Mouse (Mus musculus) neural tube, embryonic 13.5 days (tissue): ENCODE measurements around the gene Ptprn2. TPM values are rescaled to one million over a fixed set of nuclear protein-coding genes. Genes with fewer than 3 reads are reported as not detected.

ENCODE experiments used
- ATAC-seq: fragments of 200-750 bp; cut with Nextera tagmentation; 2 replicates; pipeline ENCODE4 v1.8.0; 2017; ENCODE audit warnings: low read depth, mild to moderate bottlenecking, moderate TSS enrichment, moderate library complexity
- H3K27ac ChIP-seq: fragments of 300-500 bp; sonication (generic); replicated peaks from 2 replicates; pipeline ENCODE4 v1.5.1; 2015; ENCODE audit warnings: moderate library complexity, mild to moderate bottlenecking, inconsistent platforms
- H3K27me3 ChIP-seq: fragments of 300-500 bp; sonication (generic); 2 replicates; pipeline ENCODE4 v1.6.1; 2015; ENCODE audit warnings: mild to moderate bottlenecking, inconsistent platforms
- H3K36me3 ChIP-seq: fragments of 300-500 bp; sonication (generic); 2 replicates; pipeline ENCODE4 v1.6.1; 2015; ENCODE audit warnings: mild to moderate bottlenecking, inconsistent platforms
- H3K4me1 ChIP-seq: fragments of 300-500 bp; sonication (generic); replicated peaks from 2 replicates; pipeline ENCODE4 v1.6.1; 2015; ENCODE audit warnings: inconsistent platforms
- H3K4me2 ChIP-seq: fragments of 300-500 bp; sonication (generic); 2 replicates; pipeline ENCODE4 v1.6.1; 2015; ENCODE audit warnings: inconsistent platforms, mild to moderate bottlenecking, moderate library complexity
- H3K4me3 ChIP-seq: fragments of 300-500 bp; sonication (generic); 2 replicates; pipeline ENCODE4 v1.5.1; 2015; ENCODE audit warnings: mild to moderate bottlenecking, inconsistent platforms
- H3K9ac ChIP-seq: fragments of 300-500 bp; sonication (generic); 2 replicates; pipeline ENCODE4 v1.6.1; 2015; ENCODE audit warnings: moderate library complexity, mild to moderate bottlenecking, inconsistent platforms
- H3K9me3 ChIP-seq: fragments of 300-500 bp; sonication (generic); 2 replicates; pipeline ENCODE4 v1.6.1; 2016; ENCODE audit warnings: inconsistent platforms
- WGBS: fragments of 180-500 bp; shearing (Covaris S2); methylation state at CpG from one replicate; pipeline ENCODE4 v1.1.7; 2015; 5-methylcytosine and 5-hydroxymethylcytosine counted together
- polyA plus RNA-seq: library from polyadenylated mRNA; unstranded; fragments of >200 nt; fragmentation: Nextera tagmentation; extraction: Ambion mirVana; gene quantifications from 2 replicates; pipeline ENCODE4 v1.2.1, GENCODE M21; 2015

Gene Ptprn2
- polyA plus RNA-seq, 1 experiment from 2014 or later = 10.6 TPM

GRCm38 (mm10) chr12:117107143-117107616 lies 621.7 kb downstream of the Ptprn2 start:
- peak overlapping the region; percentile 80 for H3K27ac ChIP-seq
- peak; percentile 96 for ATAC-seq
- H3K4me2 ChIP-seq = peak overlapping the region; percentile 46
- H3K4me3 ChIP-seq = no peak overlapping the region
- no peaks in the 10 kb centered on the region for H3K36me3 ChIP-seq
- WGBS = 9% methylated on average over 16 of the region's 16 CpGs
- H3K27me3 ChIP-seq = peaks cover 86% of the 10 kb centered on the region
- peaks cover 23% of the 10 kb centered on the region for H3K4me1 ChIP-seq
- H3K9ac ChIP-seq = peak overlapping the region; percentile 22; the same call in 1 of the 2 replicates
- no peaks in the 10 kb centered on the region for H3K9me3 ChIP-seq

GRCm38 (mm10) chr12:117115254-117115865 lies 629.8 kb downstream of the Ptprn2 start:
- 0 out of 2 replicates have a peak overlapping the region, but pooled peaks have one; percentile 17 for H3K9ac ChIP-seq
- H3K36me3 ChIP-seq = no peaks in the 10 kb centered on the region
- peak; percentile 42; the same call in 1 of the 2 replicates for ATAC-seq
- H3K27me3 ChIP-seq = peaks cover 82% of the 10 kb centered on the region
- H3K9me3 ChIP-seq = no peaks in the 10 kb centered on the region
- no peak overlapping the region for H3K4me2 ChIP-seq
- 0 out of 2 replicates have a peak overlapping the region, but pooled peaks have one; percentile 14 for H3K27ac ChIP-seq
- 46% methylated on average over 10 of the region's 10 CpGs for WGBS
- peaks cover 13% of the 10 kb centered on the region for H3K4me1 ChIP-seq
- no peak overlapping the region for H3K4me3 ChIP-seq

- 91% methylated on average over 3 of the region's 3 CpGs for WGBS
- Histone ChIP-seq H3K27me3 (peaks cover 25% of the 10 kb centered on the region), H3K27ac (no peak overlapping the region), H3K9ac (no peak overlapping the region), H3K4me2 (no peak overlapping the region), H3K4me3 (no peak overlapping the region), H3K4me1 (no peaks in the 10 kb centered on the region), H3K36me3 (no peaks in the 10 kb centered on the region), H3K9me3 (no peaks in the 10 kb centered on the region)
- ATAC-seq = no peak
Observed at GRCm38 (mm10) chr12:117127078-117127477, 641.6 kb downstream of the Ptprn2 start.

GRCm38 (mm10) chr12:117127485-117127884 lies 642.0 kb downstream of the Ptprn2 start:
- Histone ChIP-seq H3K27me3 (peaks cover 25% of the 10 kb centered on the region), H3K4me2 (no peak overlapping the region), H3K9ac (no peak overlapping the region), H3K4me1 (no peaks in the 10 kb centered on the region), H3K4me3 (no peak overlapping the region), H3K36me3 (no peaks in the 10 kb centered on the region), H3K27ac (no peak overlapping the region), H3K9me3 (no peaks in the 10 kb centered on the region)
- ATAC-seq = no peak
- WGBS = 88% methylated on average over 6 of the region's 6 CpGs

- Histone ChIP-seq H3K4me3 (no peak overlapping the region), H3K27me3 (peaks cover 7% of the 10 kb centered on the region), H3K36me3 (no peaks in the 10 kb centered on the region), H3K9ac (no peak overlapping the region), H3K4me1 (no peaks in the 10 kb centered on the region), H3K4me2 (no peak overlapping the region), H3K9me3 (no peaks in the 10 kb centered on the region), H3K27ac (no peak overlapping the region)
- WGBS = 10% methylated on average over 2 of the region's 2 CpGs
- no peak for ATAC-seq
Observed at GRCm38 (mm10) chr12:117132095-117132494, 646.6 kb downstream of the Ptprn2 start.

- Histone ChIP-seq H3K4me1 (no peaks in the 10 kb centered on the region), H3K9me3 (no peaks in the 10 kb centered on the region), H3K27ac (no peak overlapping the region), H3K9ac (no peak overlapping the region), H3K36me3 (no peaks in the 10 kb centered on the region), H3K4me2 (no peak overlapping the region), H3K27me3 (no peaks in the 10 kb centered on the region), H3K4me3 (no peak overlapping the region)
- no peak for ATAC-seq
- 45% methylated on average over 5 of the region's 5 CpGs for WGBS
Observed at GRCm38 (mm10) chr12:117135205-117135604, 649.7 kb downstream of the Ptprn2 start.

GRCm38 (mm10) chr12:117136472-117137010 lies 651.0 kb downstream of the Ptprn2 start:
- H3K27ac ChIP-seq = no peak overlapping the region
- no peaks in the 10 kb centered on the region for H3K27me3 ChIP-seq
- no peaks in the 10 kb centered on the region for H3K9me3 ChIP-seq
- no peak overlapping the region for H3K4me2 ChIP-seq
- H3K36me3 ChIP-seq = no peaks in the 10 kb centered on the region
- peaks cover 4% of the 10 kb centered on the region; the same call in 1 of the 2 replicates for H3K4me1 ChIP-seq
- H3K9ac ChIP-seq = no peak overlapping the region
- WGBS = 65% methylated on average over 5 of the region's 5 CpGs
- H3K4me3 ChIP-seq = no peak overlapping the region
- ATAC-seq = no peak

- Histone ChIP-seq H3K36me3 (no peaks in the 10 kb centered on the region), H3K9ac (no peak overlapping the region), H3K4me3 (no peak overlapping the region), H3K4me2 (no peak overlapping the region), H3K27me3 (no peaks in the 10 kb centered on the region), H3K9me3 (no peaks in the 10 kb centered on the region), H3K27ac (no peak overlapping the region), H3K4me1 (peaks cover 4% of the 10 kb centered on the region; the same call in 1 of the 2 replicates)
- WGBS = 68% methylated on average over 4 of the region's 4 CpGs
- no peak for ATAC-seq
Observed at GRCm38 (mm10) chr12:117140901-117141300, 655.4 kb downstream of the Ptprn2 start.

GRCm38 (mm10) chr12:117141394-117141793 lies 655.9 kb downstream of the Ptprn2 start:
- no peaks in the 10 kb centered on the region for H3K36me3 ChIP-seq
- H3K4me3 ChIP-seq = no peak overlapping the region
- no peaks in the 10 kb centered on the region for H3K9me3 ChIP-seq
- H3K27ac ChIP-seq = no peak overlapping the region
- WGBS = 84% methylated on average over 6 of the region's 6 CpGs
- H3K4me1 ChIP-seq = peaks cover 4% of the 10 kb centered on the region; the same call in 1 of the 2 replicates
- no peak for ATAC-seq
- no peak overlapping the region for H3K4me2 ChIP-seq
- no peaks in the 10 kb centered on the region; the same call in 1 of the 2 replicates for H3K27me3 ChIP-seq
- no peak overlapping the region for H3K9ac ChIP-seq

- H3K36me3 ChIP-seq = no peaks in the 10 kb centered on the region
- H3K4me3 ChIP-seq = no peak overlapping the region
- H3K4me2 ChIP-seq = no peak overlapping the region
- peaks cover 52% of the 10 kb centered on the region for H3K27me3 ChIP-seq
- H3K4me1 ChIP-seq = peaks cover 36% of the 10 kb centered on the region
- no peaks in the 10 kb centered on the region for H3K9me3 ChIP-seq
- no peak overlapping the region for H3K27ac ChIP-seq
- H3K9ac ChIP-seq = no peak overlapping the region
- ATAC-seq = no peak
- WGBS = 17% methylated on average over 7 of the region's 7 CpGs
Observed at GRCm38 (mm10) chr12:117149176-117149575, 663.7 kb downstream of the Ptprn2 start.

- H3K27ac ChIP-seq = no peak overlapping the region
- no peaks in the 10 kb centered on the region for H3K36me3 ChIP-seq
- no peaks in the 10 kb centered on the region for H3K9me3 ChIP-seq
- H3K9ac ChIP-seq = peak overlapping the region; percentile 52
- 6% methylated on average over 33 of the region's 33 CpGs for WGBS
- no peak overlapping the region for H3K4me3 ChIP-seq
- peaks cover 52% of the 10 kb centered on the region for H3K4me1 ChIP-seq
- H3K4me2 ChIP-seq = peak overlapping the region; percentile 44
- H3K27me3 ChIP-seq = peaks cover 68% of the 10 kb centered on the region
- no peak for ATAC-seq
Observed at GRCm38 (mm10) chr12:117150611-117151395, 665.3 kb downstream of the Ptprn2 start.

GRCm38 (mm10) chr12:117151611-117152010 lies 666.1 kb downstream of the Ptprn2 start:
- Histone ChIP-seq H3K4me3 (no peak overlapping the region), H3K4me1 (peaks cover 58% of the 10 kb centered on the region), H3K36me3 (no peaks in the 10 kb centered on the region), H3K4me2 (peak overlapping the region; percentile 44), H3K9ac (0 out of 2 replicates have a peak overlapping the region, but pooled peaks have one; percentile 52), H3K9me3 (no peaks in the 10 kb centered on the region), H3K27ac (no peak overlapping the region), H3K27me3 (peaks cover 74% of the 10 kb centered on the region)
- WGBS = 12% methylated on average over 7 of the region's 7 CpGs
- no peak for ATAC-seq
